Mouse (Mus musculus) stomach, postnatal 0 days (tissue): ENCODE measurements around the gene Mrpl49. TPM values are rescaled to one million over a fixed set of nuclear protein-coding genes. Genes with fewer than 3 reads are reported as not detected.

Experiments
- ATAC-seq: fragments of 200-750 bp; cut with Nextera tagmentation; 2 replicates; pipeline ENCODE4 v1.8.0; 2017; ENCODE audit not compliant: low FRiP score, low TSS enrichment
- DNase-seq: peaks from one replicate; pipeline ENCODE4 v3.0.0-alpha.2; 2016; ENCODE audit warnings: low spot score
- H3K27ac ChIP-seq: fragments of 300-500 bp; sonication (generic); replicated peaks from 2 replicates; pipeline ENCODE4 v1.5.1; 2014; ENCODE audit warnings: mild to moderate bottlenecking, control low read depth
- H3K27me3 ChIP-seq: fragments of 300-500 bp; sonication (generic); 2 replicates; pipeline ENCODE4 v1.6.1; 2014; ENCODE audit warnings: low read length; ENCODE audit not compliant: control insufficient read depth, insufficient read depth
- H3K36me3 ChIP-seq: fragments of 300-500 bp; sonication (generic); 2 replicates; pipeline ENCODE4 v1.6.1; 2014; ENCODE audit warnings: low read length, mixed read lengths; ENCODE audit not compliant: control insufficient read depth, insufficient read depth
- H3K4me1 ChIP-seq: fragments of 300-500 bp; sonication (generic); replicated peaks from 2 replicates; pipeline ENCODE4 v1.6.1; 2014; ENCODE audit warnings: antibody characterized with exemption; ENCODE audit not compliant: control insufficient read depth, insufficient read depth
- H3K4me2 ChIP-seq: fragments of 300-500 bp; sonication (generic); replicated peaks from 2 replicates; pipeline ENCODE4 v1.6.1; 2014; ENCODE audit warnings: low read depth, mild to moderate bottlenecking, control low read depth, moderate library complexity
- H3K4me3 ChIP-seq: fragments of 300-500 bp; sonication (generic); 2 replicates; pipeline ENCODE4 v1.5.1; 2014; ENCODE audit warnings: low read depth, low read length, control low read depth
- H3K9ac ChIP-seq: fragments of 300-500 bp; sonication (generic); 2 replicates; pipeline ENCODE4 v1.6.1; 2014; ENCODE audit warnings: mild to moderate bottlenecking, low read length, control low read depth, mixed read lengths
- H3K9me3 ChIP-seq: fragments of 300-500 bp; sonication (generic); 2 replicates; pipeline ENCODE4 v1.6.1; 2016; ENCODE audit warnings: low read length; ENCODE audit not compliant: control insufficient read depth
- CTCF ChIP-seq: IDR thresholded peaks from 2 replicates; pipeline ENCODE4 v1.5.1; 2016; ENCODE audit warnings: antibody characterized with exemption, low read depth, mild to moderate bottlenecking, moderate library complexity
- EP300 ChIP-seq: optimal IDR thresholded peaks from 2 replicates; pipeline ENCODE3; 2016; ENCODE audit warnings: antibody characterized with exemption
- WGBS: fragments of 180-500 bp; shearing (Covaris S2); extraction: QIAGEN DNeasy Blood & Tissue Kit; methylation state at CpG from one replicate; pipeline ENCODE4 v1.1.7; 2014; 5-methylcytosine and 5-hydroxymethylcytosine counted together
- polyA plus RNA-seq: library from polyadenylated mRNA; unstranded; fragments of >200 nt; fragmentation: Nextera tagmentation; extraction: Ambion mirVana; gene quantifications from 2 replicates; pipeline ENCODE4 v1.2.1, GENCODE M21; 2015

The Mrpl49 gene
- polyA plus RNA-seq, 1 experiment from 2014 or later: 35.0 TPM

DNA sequence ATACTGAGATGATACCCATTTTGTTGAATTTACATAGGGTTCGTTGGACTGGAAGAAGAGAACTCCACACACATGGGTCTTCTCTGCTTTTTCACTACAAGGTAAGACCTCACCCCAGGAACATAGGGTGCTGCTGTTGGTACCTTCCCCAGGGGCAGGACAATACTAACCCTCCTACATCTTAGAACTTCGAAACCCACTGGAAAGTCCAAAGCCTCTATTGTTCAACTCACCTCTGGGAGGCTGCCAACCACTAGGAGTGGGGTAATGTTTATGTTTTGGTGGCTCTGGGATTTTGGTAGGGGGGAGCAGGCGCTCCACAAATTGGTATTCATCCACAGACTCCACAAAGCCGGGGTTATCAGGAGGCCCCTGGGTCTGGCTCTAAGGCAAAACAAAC, 889 bp downstream of the Mrpl49 start:
- 39% methylated on average over 4 of the region's 4 CpGs for WGBS
- peaks cover 11% of the 10 kb centered on the region for H3K36me3 ChIP-seq
- ATAC-seq: no peak

GRCm38 (mm10) chr19:6054296-6054695, 3.3 kb downstream of the Mrpl49 start:
- ATAC-seq: no peak
- no peak overlapping the region for H3K27ac ChIP-seq
- WGBS: 77% methylated on average over 5 of the region's 5 CpGs
- no peaks in the 10 kb centered on the region for H3K27me3 ChIP-seq
- no peaks in the 10 kb centered on the region; the same call in 1 of the 2 replicates for H3K4me1 ChIP-seq
- peaks cover 32% of the 10 kb centered on the region for H3K36me3 ChIP-seq
- H3K4me2 ChIP-seq: no peak overlapping the region
- no peaks in the 10 kb centered on the region for H3K9me3 ChIP-seq
- TF ChIP-seq CTCF (no peak), EP300 (no peak)
- H3K9ac ChIP-seq: no peak overlapping the region
- no peak for DNase-seq
- no peak overlapping the region for H3K4me3 ChIP-seq

More for the DNA sequence above, 889 bp downstream of the Mrpl49 start:
- H3K4me3 ChIP-seq: peak overlapping the region; percentile 76
- DNase-seq: no peak
- peak overlapping the region; percentile 32; the same call in 1 of the 2 replicates for H3K9ac ChIP-seq
- no peak overlapping the region for H3K27ac ChIP-seq
- no peaks in the 10 kb centered on the region; the same call in 1 of the 2 replicates for H3K4me1 ChIP-seq
- no peaks in the 10 kb centered on the region for H3K27me3 ChIP-seq
- H3K4me2 ChIP-seq: peak overlapping the region; percentile 81
- no peaks in the 10 kb centered on the region for H3K9me3 ChIP-seq
- no peak for TF ChIP-seq CTCF
- TF ChIP-seq EP300: no peak

- H3K4me3 ChIP-seq: no peak overlapping the region
- WGBS: 83% methylated on average over 7 of the region's 7 CpGs
- peaks cover 2% of the 10 kb centered on the region; the same call in 1 of the 2 replicates for H3K4me1 ChIP-seq
- no peak overlapping the region for H3K9ac ChIP-seq
- H3K4me2 ChIP-seq: no peak overlapping the region
- ATAC-seq: no peak
- DNase-seq: no peak
- H3K36me3 ChIP-seq: peaks cover 39% of the 10 kb centered on the region
- TF ChIP-seq CTCF (no peak), EP300 (no peak)
- no peaks in the 10 kb centered on the region for H3K9me3 ChIP-seq
- no peaks in the 10 kb centered on the region for H3K27me3 ChIP-seq
- H3K27ac ChIP-seq: no peak overlapping the region
Observed at GRCm38 (mm10) chr19:6052516-6052915, 5.1 kb downstream of the Mrpl49 start.

DNA sequence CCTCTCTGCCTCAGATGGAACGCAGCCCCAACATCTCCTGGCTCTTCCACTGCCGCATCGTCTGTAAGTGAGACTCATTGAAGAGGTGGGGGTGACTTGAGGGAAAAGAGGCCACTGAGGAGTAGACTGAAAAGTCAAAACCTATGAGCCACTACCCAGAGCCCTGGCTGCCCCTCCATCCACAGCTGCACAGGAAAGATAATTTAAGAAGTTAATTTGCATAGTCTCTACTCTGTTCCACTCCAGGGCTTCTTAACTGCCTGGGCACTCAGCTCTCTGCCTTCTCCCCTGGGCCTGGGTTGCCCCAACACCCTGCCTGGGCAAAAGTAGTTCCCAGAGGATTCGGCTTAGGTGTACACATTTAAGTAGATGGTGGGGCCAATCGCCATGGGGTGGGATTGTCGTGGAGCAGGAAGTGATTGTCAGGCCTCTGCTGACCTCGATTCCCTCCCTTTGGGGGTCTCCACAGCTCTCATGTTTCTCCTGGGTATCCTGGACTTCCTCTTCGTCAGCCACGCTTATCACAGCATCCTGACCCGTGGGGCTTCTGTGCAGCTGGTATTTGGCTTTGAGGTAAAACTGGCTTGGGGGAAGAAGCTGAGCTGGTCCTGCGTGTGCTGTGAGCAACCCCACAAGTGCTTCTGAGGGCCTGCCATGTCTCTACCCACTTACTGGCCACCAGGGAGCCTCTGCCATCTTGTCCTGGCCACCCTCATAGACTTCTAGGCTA, 8.7 kb downstream of the Mrpl49 start:
- 85% methylated on average over 11 of the region's 11 CpGs for WGBS
- TF ChIP-seq CTCF: no peak
- TF ChIP-seq EP300: no peak

DNA sequence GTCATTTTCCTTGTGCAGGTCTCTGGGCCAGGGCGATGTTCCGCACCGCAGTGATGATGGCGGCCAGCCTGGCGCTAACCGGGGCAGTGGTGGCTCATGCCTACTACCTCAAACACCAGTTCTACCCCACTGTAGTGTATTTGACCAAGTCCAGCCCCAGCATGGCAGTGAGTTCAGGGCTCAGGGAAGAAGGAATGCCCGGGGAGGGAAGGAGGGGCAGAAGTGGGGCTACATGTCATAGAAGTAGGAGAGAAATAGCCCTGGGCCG, 9.8 kb downstream of the Mrpl49 start:
- WGBS: 74% methylated on average over 8 of the region's 8 CpGs
- Histone ChIP-seq H3K4me1 (0 out of 2 replicates have a peak, but pooled peaks cover 2% of the 10 kb centered on the region), H3K9ac (peak overlapping the region; percentile 82), H3K27ac (peak overlapping the region; percentile 98; the same call in 1 of the 2 replicates), H3K4me3 (peak overlapping the region; percentile 82), H3K4me2 (peak overlapping the region; percentile 87), H3K9me3 (no peaks in the 10 kb centered on the region), H3K36me3 (peaks cover 37% of the 10 kb centered on the region), H3K27me3 (no peaks in the 10 kb centered on the region)
- no peak for TF ChIP-seq EP300
- no peak for TF ChIP-seq CTCF
- ATAC-seq (no peak; the same call in 1 of the 2 replicates), DNase-seq (no peak)

More for the DNA sequence above, 8.7 kb downstream of the Mrpl49 start:
- Histone ChIP-seq H3K36me3 (peaks cover 39% of the 10 kb centered on the region), H3K9ac (no peak overlapping the region), H3K4me2 (no peak overlapping the region), H3K27ac (no peak overlapping the region), H3K4me3 (no peak overlapping the region), H3K4me1 (0 out of 2 replicates have a peak, but pooled peaks cover 2% of the 10 kb centered on the region), H3K9me3 (no peaks in the 10 kb centered on the region), H3K27me3 (no peaks in the 10 kb centered on the region)
- DNase-seq (no peak), ATAC-seq (no peak)

- 0 out of 2 replicates have a peak, but pooled peaks cover 2% of the 10 kb centered on the region for H3K4me1 ChIP-seq
- peaks cover 33% of the 10 kb centered on the region for H3K36me3 ChIP-seq
- H3K9ac ChIP-seq: peak overlapping the region; percentile 82
- TF ChIP-seq CTCF: peak; percentile 24; the same call in 1 of the 2 replicates
- no peak for TF ChIP-seq EP300
- peak overlapping the region; percentile 98 for H3K27ac ChIP-seq
- peak overlapping the region; percentile 87 for H3K4me2 ChIP-seq
- no peaks in the 10 kb centered on the region for H3K27me3 ChIP-seq
- peak overlapping the region; percentile 82 for H3K4me3 ChIP-seq
- no peaks in the 10 kb centered on the region for H3K9me3 ChIP-seq
- ATAC-seq: peak; percentile 52
- under 1% methylated on average over 44 of the region's 44 CpGs for WGBS
- DNase-seq: no peak
Observed at GRCm38 (mm10) chr19:6047154-6047898, 10.3 kb downstream of the Mrpl49 start.
